Mouse (Mus musculus) cerebellum, postnatal 25 days (tissue): ENCODE measurements around the gene Slc25a11.

Experiments
- DNase-seq, 2 experiments: peaks; one replicate each; pipeline ENCODE4 v3.0.0; 2021; ENCODE audit warnings: mixed read lengths in 2 of 2

The Slc25a11 gene

GRCm38 (mm10) chr11:70650322-70651175, 3.3 kb upstream of the Slc25a11 start:
- DNase-seq, result peak in 1 of 2 experiments; percentile 14

DNA sequence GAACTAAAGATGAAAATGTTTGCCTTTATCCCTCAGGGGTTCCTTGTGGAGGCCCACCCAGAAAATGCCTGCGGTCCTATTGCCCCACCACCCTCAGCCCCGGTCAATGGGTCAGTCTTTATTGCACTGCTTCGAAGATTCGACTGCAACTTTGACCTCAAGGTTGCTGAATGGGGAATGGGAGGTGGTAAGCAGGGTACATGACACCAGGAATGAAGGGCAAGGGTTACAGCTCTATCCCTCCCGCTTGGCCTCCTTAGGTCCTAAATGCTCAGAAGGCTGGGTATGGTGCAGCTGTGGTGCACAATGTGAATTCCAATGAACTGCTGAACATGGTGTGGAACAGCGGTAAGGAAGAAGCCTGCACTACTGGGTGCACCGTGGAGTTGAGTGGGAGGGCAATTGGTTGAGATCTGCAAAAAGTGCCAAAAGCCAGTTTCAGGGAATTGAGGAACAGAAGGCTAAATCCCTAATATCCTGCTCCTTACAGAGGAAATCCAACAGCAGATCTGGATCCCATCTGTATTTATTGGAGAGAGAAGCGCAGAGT, 2.0 kb upstream of the Slc25a11 start:
- DNase-seq, result peak in 1 of 2 experiments; percentile 6

DNA sequence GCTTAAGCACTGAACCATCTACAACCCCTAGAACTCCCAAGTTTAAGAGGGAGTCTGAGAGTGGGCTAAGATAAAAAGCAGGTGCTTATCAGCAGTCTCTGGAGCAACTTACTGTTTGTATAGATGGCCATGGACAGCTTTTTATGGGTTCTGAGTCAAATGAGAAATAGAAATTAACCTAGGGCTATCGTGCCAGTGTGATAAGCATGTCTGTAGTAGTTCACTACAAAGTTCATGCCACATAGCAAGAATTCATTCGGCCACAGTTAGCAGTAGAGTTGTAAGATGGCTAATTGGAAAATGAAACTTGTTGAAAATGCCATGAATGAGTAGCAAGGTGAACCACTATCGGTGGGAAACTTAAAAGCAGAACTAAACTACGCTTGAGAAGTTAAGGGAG, 1.2 kb upstream of the Slc25a11 start:
- DNase-seq, result peak in 1 of 2 experiments; percentile 2

- peak; percentile 39 to 53 for DNase-seq
Observed at GRCm38 (mm10) chr11:70647716-70648420, 589 bp upstream of the Slc25a11 start.

DNA sequence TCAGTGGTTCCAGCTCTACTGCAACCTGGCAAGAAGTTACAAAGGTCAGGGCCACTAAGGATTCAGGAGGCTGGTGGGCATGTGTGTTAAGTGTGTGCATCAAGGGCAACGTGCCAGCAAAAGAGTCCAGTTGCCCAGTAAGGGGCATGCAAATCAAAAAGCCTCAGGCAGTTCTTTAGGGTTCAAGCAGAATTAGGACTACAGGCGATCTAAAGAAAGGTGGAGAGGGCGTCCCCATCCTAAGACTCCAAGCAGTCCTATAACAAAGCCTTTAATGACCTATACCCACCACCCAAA, 1.1 kb downstream of the Slc25a11 start:
- DNase-seq, result peak; percentile 34 to 56

- peak in 1 of 2 experiments; percentile 27 for DNase-seq
Observed at GRCm38 (mm10) chr11:70645461-70646258, 1.6 kb downstream of the Slc25a11 start.

GRCm38 (mm10) chr11:70644564-70645103, 2.6 kb downstream of the Slc25a11 start:
- peak in 1 of 2 experiments; percentile 63 for DNase-seq

- peak in 1 of 2 experiments; percentile 53 for DNase-seq
Observed at GRCm38 (mm10) chr11:70643051-70643450, 4.2 kb downstream of the Slc25a11 start.

- DNase-seq, result no peak
Observed at GRCm38 (mm10) chr11:70641241-70641640, 6.0 kb downstream of the Slc25a11 start.

DNA sequence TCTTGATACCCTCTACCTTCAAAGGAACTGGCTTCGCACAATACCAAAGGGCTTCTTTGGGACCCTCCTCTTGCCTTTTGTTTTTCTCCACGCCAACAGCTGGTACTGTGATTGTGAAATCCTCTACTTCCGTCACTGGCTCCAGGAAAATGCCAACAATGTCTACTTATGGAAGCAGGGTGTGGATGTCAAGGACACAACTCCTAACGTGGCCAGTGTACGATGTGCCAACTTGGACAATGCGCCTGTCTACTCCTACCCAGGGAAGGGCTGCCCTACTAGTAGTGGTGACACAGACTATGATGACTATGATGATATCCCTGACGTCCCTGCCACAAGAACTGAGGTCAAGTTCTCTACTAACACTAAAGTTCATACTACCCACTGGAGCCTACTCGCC, 7.3 kb downstream of the Slc25a11 start:
- no peak for DNase-seq

GRCm38 (mm10) chr11:70638714-70639278, 8.5 kb downstream of the Slc25a11 start, which contains the start of gene Gp1ba:
Gp1ba (plus strand) TSS chr11:70639122.
- DNase-seq, result no peak

DNA sequence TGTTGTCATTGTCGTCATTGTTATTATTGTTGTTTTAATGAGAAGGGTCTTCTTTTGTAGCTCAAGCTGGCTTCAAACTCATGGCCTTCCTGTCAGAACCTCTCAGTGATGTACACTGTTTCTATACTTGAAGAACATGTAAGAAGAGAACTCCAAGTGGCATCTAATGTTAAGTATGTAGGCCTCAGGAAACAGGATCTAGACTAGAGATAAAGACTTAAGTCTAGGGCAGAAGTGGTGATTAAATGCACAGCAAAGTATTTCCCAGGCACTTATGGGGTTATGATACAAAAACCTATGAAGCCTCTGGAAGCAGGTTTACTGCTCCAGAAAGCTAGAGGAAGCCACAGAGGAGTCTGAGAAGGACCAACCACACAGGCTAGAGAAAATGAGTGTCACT, 9.0 kb downstream of the Slc25a11 start:
- DNase-seq, result no peak

GRCm38 (mm10) chr11:70637764-70638163, 9.5 kb downstream of the Slc25a11 start:
- no peak for DNase-seq

DNA sequence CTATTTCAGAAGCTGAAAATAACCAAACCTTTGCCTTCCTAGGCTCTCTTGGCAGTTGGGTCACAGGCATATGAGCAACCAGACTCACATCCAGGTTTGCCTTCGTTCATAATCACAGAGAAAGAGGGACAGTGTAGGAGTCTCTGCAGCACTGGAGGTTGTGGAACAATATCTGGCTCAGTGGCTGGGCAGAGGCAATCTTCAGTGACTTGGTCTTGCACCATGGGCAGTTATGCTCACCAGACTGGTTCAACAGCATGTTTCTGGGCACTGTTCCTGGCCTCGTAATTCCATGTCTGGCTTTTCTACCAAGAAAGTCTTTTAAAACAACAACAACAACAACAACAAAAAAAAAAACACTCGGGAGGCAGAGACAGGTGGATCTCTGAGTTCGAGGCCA, 11.7 kb downstream of the Slc25a11 start:
- DNase-seq, result no peak

GRCm38 (mm10) chr11:70630129-70630528, 17.1 kb downstream of the Slc25a11 start:
- DNase-seq, result no peak

GRCm38 (mm10) chr11:70629557-70629956, 17.7 kb downstream of the Slc25a11 start:
- DNase-seq, result peak in 1 of 2 experiments; percentile 43

DNA sequence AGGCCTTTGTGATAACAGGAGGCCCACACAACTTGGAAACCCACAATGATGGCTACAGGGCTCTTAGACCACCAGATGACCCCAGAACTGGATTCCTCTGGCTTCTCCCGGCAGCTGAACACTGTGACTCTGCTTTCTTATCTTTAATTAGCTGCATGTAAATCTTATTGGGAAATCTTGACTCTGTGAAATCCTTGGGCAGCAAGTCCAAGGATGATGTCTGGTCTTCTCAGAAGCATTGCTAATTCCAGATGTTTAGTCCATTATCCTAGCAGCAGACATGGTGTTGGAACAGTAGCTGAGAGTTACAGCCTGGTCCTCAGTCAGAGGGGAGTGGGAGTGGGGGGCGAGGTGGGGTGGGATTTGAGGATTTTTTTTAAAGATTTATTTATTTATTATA, 18.8 kb downstream of the Slc25a11 start:
- DNase-seq, result no peak

- no peak for DNase-seq
Observed at GRCm38 (mm10) chr11:70626877-70627276, 20.4 kb downstream of the Slc25a11 start.

DNA sequence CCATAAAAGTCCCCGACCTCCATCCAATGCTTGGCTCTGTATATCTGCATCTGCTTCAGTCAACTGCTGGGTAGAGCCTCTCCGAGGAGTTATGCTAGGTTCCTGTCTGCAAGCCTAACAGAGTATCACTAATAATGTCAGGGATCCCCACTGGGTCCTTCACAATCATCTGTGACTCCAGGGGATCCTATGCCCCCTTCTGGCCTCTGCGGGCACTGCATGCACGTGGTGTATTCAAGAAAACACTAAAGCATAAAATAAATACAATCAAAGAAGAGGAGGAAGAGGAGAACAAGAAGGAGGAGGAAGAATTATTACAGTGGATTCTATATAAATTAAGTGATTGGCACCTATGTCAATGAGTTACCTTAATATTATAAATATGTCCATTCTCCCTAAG, 21.8 kb downstream of the Slc25a11 start:
- DNase-seq, result peak in 1 of 2 experiments; percentile 63

DNA sequence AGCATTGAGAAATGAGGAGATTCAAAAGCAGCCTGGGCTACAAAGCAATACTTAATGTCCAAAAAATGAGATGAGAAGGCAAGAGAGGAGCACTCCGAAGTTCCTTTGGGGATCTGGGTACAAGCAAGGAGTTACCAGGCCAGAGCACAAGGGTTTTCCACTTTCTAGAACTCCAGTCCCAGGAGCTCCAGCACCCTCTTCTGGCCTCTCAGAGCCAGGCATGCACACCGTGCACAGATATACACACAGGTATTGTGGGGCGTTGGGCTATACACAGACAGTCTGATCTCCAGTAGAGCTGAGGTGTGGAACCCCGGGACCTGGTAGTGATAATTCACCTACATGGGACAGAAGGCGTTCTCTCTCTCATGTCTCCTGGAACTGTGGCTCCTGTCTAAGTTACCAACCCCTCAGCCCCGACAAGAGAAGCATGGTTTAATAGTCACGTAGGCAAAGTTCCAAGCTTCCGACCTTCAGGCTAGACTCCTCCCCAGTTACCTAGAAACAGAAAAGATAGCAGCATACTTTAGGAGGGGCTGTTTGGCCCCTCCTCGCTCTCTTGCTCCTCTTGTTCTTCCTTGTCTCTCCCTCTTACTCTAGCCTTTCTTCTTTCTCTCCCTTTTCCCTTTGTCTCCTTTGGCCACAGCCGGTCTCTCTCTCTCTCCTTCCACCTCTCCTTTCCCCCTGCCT, 24.1 kb downstream of the Slc25a11 start:
- no peak for DNase-seq

GRCm38 (mm10) chr11:70621972-70622814, 25.1 kb downstream of the Slc25a11 start:
- DNase-seq, result no peak
